Mouse (Mus musculus) left cerebral cortex, postnatal 4 days (tissue): ENCODE data around the gene Cebpg. TPM values are rescaled to one million over a fixed set of nuclear protein-coding genes. Genes with fewer than 3 reads are reported as not detected.

ENCODE experiments used
- DNase-seq: peaks from one replicate; pipeline ENCODE4 v3.0.0-alpha.2; 2022
- intact Hi-C: fragments of 180-260 bp; cut with DNase I; formaldehyde crosslinking; loops from one replicate; pipeline ENCODE4 v1.15.1; 2025
- total RNA-seq, 2 experiments: library from RNA; stranded (reverse); gene quantifications; 2 replicates each; pipeline ENCODE4 v1.2.3; 2021

Cebpg gene
- total RNA-seq, 2 experiments from 2014 or later: 26.4 to 27.4 TPM

DNA sequence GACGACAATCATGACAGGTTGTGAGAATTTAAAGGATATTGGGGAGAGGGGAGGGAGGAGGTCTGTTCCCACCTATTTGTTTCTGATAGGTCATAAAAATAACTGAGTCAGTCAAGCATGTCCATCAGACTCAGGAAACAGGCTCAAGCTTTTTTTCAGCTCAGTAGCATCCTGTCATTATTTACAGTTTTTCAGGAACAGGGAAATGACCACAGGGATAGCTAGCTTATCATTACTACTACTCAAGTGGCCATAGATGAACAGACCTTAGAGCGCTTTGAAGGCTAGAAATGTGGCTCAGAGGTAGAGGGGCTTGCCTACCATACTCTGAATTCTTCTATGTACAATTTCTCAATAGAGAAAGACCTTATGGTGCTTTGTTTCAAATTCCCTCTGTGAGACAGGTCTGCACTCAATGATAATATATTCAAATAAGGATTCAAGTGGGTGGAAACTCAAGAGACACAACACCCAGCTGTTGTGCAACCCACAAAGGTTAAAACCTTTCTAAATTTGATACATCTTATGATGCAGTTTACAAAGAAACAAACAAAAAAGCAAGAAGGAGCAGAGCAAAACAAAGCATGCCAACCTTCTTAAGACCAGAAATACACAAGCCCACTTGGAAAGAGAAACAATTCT lies 1.3 kb downstream of the Cebpg start:
- no peak for DNase-seq
- intact Hi-C loops: no loop called here

DNA sequence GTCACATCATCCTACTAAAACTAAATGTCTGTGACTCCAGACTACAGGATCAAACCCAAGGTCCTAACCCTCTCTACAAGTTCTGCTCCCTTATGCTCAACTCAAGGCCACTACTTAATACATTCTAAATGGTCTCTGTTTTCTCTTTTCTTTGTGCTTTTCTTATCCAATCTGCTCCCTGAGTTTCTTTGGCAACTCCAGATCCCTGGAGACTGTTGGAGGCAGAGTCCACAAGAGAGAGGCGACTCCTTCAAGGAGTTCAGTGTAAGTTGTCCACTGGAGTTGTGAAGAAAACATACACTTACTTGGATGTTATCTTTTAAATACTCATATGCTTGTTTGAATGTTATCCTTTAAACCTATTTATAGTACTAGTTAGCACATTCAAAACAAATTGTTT lies 2.1 kb downstream of the Cebpg start:
- no peak for DNase-seq
- intact Hi-C loops: no loop called here

DNA sequence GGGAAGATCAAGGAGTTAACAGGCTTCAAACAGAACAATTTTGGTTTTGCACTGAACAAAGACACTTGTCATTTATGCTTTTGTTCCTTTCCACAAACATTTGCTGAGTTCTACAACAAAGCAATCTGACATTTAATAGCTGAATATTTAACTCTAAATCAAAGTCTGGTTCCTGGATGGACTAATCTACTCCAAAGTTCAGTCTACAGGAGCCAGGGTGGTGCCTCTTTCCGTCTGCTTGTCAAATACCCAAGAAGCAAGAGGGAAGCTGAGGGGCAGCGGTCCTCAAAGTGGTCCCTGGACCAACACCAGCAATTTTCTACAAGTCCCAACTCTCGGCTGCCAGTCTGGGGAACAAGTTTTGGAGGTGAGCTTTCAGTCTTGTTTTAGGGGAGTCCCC lies 3.2 kb downstream of the Cebpg start:
- intact Hi-C loops: no loop called here
- no peak for DNase-seq

DNA sequence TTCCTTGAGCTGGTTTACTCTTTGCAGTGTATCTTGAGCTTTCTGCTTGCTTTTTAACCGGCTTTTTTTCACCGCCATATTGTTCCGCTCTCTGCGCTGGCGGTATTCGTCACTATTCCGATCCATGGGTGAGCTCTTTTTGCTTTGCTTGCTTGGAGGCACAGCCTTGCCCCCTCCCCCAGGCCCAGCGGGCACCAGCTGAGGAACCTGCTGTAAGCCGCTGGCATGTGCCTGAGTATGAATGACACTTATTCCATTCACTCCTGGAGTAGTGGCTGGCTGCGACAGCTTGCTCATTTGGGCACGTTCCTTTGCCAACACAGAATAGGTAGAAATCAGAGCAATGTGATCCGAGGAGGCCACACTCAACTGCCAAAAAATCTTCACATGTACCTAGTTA lies 5.8 kb downstream of the Cebpg start:
- intact Hi-C loops: no loop called here
- no peak for DNase-seq

DNA sequence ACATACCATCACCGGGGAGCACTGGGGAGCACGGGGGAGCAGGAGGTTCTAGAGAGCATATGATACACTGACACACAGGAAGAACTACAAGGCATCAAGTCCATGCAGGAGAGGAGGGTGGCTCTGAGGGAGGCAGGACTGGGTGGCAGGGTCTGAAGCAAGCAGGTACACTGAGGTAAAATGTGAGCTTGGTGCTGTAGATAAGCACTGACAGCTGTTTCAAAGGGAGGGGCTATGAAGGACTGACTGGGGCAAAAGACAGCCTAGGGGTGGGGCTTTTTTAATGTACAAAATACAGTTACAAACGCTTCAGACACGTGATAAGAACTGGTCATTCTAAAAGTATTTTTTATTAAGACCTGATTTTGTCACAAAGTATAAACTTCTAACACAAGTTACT lies 10.3 kb downstream of the Cebpg start:
- no peak for DNase-seq
- intact Hi-C loops: no loop called here

DNA sequence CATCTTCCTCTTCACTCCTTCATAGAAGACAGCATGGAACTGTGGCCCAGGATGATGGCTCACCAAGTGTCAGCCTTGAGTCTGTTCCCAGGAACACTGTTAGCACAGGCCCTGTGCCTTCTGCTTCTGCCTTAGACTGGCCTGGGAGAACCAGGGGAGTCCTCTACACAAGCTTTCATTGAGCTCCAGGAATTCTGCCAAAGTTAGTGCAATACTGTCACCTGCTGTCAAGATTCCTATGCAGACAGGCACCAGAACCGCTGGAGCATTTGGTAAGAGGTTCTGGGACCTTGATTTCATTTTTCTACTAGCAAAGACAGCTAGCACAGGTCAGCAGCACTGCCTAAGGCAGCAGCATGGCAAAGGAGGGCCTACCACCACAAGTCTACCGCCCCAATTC lies 11.7 kb downstream of the Cebpg start:
- DNase-seq: no peak
- intact Hi-C loops: no loop called here

DNA sequence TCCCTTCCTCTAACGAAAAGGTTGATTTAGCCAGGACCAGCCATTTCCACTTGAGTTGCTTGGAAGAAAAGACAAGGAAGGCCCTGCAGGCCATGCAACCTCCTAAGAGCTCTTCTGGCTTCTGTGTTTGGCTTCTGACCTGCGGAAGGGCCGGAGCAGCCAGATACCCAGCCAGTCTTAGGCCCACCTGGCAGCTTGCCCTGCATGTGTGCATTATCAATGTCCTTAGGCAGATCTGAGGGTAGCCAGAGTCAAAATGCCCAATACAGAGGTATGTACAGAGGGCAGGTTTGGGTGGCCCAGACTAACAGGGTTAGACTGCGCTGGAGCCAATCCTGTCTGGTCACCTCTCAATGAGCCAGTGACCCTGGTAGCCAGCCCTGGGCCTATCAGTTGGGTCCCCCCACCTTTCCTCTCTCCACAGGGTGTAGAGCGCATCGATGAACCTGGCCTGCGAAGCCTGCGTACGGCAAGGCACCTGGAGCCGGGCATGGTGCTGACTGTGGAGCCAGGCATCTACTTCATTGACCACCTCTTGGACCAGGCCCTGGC lies 13.0 kb downstream of the Cebpg start:
- DNase-seq: no peak
- intact Hi-C loops: no loop called here

DNA sequence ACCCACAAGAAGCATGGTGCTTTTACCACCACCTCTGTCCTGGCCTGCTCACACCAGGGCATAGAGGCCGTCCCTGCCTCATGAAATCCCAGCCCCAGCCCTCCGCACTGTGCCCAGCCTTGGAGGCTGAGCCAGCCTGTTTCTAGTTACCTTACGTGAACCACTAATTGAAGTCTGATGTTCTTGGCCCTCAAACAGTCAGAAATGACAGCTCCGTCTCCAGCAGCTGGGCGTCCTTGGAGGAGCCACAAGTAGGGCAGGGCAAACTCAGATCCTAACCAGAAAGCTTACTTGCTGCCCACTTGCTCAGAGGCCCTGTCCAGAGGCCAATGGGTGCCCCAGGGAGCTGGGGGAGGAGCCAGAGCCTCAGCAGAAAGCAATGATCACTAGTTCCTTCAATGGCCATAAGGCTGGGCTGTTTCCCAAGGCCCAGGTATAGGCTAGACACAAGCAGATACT lies 13.6 kb downstream of the Cebpg start:
- intact Hi-C loops: no loop called here
- DNase-seq: no peak

DNA sequence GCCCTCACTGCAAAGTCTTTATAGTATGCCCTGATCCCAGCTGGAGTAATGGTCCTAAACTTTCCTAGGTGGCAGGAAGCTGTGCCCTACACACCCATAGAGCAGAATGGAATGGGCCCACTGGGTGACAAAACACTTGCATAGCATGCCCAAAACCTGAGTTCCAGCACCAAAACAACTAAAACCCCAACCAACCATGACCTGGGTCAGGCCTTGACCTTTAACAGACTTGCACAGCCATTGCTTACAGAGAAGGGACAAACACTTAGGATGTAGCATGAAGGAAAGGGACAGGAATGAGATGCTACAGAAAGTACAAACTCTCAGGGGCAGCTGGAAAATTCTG lies 14.2 kb downstream of the Cebpg start:
- no peak for DNase-seq

DNA sequence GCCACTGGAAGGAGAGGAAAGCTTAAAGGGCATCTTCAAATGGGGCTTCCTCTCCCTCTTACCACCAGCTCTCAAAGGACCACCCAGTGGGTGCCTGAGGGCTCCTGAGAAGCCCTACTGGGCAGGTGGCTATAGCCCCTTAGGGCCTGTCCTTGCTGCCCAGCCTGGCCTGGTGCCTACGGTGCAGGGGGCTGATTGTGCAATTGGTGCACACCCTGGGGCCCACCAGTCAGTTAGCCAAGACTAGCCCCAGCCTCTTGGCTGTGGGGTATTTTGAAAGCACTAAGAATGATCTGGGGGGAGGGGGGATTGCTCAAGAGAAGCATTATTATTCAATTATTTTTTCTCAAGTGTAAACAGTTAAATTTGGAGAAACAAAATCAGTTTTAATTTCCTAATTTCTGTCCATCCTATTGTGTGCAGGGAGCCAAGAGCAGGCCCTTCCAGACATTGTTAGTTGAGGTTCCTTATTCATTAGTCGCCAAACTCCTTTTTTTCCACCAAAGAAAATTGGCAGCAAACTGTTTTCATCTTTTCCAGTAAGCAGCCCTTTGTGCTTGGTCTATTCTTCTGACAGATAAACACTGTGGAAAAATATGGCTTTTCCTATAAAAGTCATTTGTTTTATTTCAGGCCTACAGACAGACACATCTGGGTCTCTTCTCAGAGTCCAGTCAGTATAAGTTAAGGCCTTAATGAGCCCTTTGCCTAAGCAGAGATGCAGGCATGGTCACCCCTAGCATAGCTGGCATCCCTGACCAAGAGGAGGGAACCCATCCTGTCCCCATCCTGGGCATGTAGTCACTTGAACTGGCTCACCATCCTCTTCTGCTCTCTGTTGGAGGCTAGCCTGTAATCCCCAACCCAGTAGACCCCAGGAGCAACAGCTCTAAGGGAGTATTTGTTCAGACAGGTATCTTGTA lies 14.8 kb downstream of the Cebpg start:
- intact Hi-C loops: no loop called here
- no peak for DNase-seq

More for the DNA sequence above, 14.2 kb downstream of the Cebpg start:
- intact Hi-C loops: no loop called here

DNA sequence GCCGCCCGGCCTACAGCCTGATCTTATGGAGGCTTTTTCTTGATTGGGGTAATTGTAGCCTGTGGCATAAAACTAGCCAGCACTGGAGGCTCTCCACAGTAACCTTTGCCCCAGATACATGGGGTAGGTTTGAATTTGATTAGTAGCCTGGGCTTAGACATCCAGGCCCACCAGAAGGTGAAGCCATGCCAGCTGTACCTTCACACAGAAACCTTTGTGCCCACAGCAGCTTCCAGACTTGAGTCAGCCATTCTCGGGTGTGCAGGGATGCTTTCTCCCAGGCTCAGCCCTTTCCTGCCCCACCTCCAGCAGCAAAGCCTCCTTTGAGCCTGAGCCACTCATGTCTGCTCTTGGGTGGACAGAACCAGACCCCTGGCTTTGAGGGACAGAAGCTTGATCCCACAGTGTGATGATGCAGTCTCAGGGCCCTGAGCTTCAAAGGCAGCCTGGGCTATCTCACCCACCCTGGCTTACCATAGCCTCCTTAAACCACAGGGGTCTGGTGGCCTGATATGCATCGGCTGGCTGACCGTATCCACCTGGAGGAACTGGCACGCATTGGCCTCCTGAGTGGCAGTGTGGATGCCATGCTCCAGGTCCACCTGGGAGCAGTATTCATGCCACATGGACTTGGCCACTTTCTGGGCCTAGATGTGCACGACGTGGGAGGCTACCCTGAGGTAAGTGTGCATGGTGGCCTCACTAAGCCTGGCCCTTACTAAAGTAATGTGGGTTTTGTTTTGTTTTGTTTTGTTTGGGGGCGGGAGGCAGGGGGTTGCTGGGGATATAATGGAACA lies 16.0 kb downstream of the Cebpg start:
- intact Hi-C loops: no loop called here
- no peak for DNase-seq

DNA sequence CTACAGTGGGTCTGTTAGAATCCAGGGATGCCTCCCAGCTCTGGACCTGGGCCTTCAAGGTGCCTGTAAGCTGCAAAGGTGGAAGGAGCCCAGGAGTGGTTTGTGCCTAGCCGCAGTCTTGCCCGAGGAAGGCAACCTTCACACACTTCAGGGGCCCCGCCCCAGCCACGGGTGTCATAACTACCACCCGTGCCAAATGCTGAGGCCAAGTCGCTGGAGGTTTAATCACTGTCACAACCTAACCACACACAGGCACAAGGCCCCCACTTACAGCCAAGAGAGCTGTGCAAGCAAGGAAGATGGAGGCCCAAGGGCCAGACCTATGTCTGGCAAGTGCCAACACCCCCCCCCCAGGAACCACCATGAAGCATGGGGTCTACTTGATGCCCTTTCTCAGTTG lies 19.0 kb downstream of the Cebpg start:
- intact Hi-C loops: loop anchor here (10.0 kb wide), 1 partner anchor 227 kb away; no protein-coding TSS in a partner anchor
- DNase-seq: no peak

DNA sequence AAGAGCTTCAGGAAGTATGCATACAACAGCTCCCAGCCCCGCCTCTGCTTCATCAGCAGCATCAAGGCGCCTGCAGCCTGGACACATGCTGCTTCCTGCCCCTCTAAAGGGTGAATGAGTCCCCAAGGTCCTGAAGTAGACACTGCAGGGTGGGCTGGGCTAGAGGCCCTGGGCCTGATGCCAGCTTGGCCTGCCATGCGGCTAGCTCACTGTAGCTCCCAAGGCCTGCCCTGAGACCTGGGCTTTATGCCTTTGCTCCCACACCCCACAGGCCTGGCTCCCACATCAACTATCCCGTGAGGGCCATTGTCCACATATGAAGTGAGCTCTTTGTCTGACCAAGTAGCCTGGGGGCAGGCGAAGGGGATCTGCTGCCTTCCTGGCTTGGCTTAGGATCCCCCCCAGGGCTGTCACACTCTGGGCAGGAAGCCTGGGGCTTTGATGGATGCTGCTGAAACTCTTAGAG lies 20.1 kb downstream of the Cebpg start:
- intact Hi-C loops: loop anchor here (10.0 kb wide), 1 partner anchor 229 kb away; no protein-coding TSS in a partner anchor
- DNase-seq: peak; percentile 81

DNA sequence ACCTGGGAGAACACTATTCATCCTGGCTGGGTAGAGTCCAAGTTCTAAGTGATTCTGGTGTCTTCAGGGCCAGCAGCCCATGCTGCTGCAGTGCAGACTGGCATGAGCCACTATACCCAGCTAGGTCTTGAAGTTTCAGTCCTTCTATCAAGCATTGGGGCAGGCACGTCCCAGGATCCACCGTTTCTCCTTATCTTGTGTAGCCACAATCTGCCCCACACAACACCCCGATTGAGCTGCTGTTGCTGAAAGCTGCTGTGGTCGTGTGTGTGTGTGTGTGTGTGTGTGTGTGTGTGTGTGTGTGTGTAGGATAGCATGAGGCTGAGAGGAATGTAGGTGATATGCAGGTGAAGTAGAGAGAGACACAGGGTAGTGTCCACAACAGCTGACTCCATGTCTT lies 20.8 kb downstream of the Cebpg start:
- DNase-seq: no peak

DNA sequence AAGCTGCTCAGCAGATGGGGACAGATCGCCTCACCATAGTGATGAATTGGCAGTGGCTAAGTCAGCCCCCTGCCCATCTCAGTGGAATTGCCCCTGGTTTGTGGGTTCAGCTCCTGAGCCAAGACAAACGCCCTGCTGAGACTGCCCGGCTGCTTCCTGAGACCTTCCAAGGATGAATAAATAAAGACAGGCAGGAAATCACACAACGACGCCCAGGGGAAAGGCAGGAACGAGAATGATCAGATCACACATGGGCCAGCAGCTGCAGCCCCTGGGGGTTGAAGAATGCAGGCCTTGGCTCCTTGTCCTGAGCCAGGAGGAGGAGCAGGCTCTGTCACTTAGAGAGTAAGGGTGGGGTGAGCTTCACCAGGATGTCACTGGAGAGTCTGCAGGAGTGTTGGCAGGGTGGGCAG lies 21.2 kb downstream of the Cebpg start:
- intact Hi-C loops: loop anchor here (10.0 kb wide), 1 partner anchor 230 kb away; no protein-coding TSS in a partner anchor
- DNase-seq: peak; percentile 73

More for the DNA sequence above, 20.8 kb downstream of the Cebpg start:
- intact Hi-C loops: loop anchor here (10.0 kb wide), 1 partner anchor 229 kb away; no protein-coding TSS in a partner anchor

DNA sequence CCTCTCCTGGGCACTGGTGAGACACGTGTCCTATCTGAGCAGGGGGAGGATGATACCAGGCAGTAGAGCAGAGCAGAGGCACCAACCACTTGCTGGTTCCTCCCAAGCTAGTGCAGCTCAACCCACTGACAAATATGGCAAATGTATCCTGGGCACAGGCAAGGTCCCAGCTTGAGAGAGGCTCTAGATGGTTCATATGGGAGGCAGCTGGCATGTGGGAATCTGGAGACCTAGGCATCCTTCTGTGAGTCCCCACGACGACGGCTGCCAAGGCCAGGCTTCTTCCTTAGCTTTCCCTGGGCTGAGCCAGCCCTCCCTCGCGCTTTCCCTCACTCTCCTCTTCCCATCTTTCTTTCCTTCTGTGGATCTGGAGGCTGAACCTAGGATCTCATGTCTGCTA lies 25.8 kb downstream of the Cebpg start:
- intact Hi-C loops: loop anchor here (10.0 kb wide), 1 partner anchor 234 kb away; no protein-coding TSS in a partner anchor
- no peak for DNase-seq

DNA sequence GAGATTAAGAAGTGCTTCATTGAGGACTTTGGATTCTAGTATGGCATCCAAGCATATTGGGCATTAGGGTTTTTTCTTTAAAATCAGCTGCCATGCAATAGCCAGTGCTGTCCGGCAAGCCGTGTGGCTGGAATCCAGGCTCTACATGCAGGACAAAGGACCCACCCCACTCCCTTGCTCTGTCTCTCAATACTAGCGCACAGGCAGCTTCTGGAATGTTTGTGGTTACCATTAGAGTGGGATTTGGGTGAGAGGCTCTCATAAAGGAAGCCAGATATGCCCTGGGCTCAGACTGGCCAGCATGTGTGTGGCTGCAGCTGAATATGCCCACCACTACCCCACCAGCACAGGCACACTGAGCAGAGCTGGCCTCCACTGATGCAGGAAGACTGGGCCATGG lies 26.7 kb downstream of the Cebpg start:
- no peak for DNase-seq
- intact Hi-C loops: loop anchor here (5.0 to 10.0 kb wide), 2 partner anchors 143 to 235 kb away; no protein-coding TSS in a partner anchor

DNA sequence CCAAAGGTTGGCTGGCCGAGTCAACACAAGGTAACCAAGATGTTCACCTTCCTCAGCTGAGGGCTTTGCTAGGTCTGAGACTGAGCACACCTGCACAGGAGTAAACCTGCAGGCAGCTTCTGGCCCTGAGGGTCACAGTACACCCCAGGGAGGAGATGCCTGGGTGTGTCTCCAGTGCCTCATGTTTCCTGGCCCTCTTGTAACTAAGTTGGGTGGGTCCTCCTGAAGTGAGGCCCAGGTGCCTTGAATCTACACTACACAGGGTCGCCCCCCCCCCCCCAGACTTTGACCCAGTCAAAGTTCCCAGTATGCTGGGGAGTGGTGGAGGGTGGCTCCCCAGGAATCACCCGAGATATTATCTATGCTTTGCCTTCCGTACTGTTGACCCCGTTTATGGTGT lies 27.1 kb downstream of the Cebpg start:
- intact Hi-C loops: loop anchor here (5.0 kb wide), 1 partner anchor 143 kb away; no protein-coding TSS in a partner anchor
- DNase-seq: no peak

DNA sequence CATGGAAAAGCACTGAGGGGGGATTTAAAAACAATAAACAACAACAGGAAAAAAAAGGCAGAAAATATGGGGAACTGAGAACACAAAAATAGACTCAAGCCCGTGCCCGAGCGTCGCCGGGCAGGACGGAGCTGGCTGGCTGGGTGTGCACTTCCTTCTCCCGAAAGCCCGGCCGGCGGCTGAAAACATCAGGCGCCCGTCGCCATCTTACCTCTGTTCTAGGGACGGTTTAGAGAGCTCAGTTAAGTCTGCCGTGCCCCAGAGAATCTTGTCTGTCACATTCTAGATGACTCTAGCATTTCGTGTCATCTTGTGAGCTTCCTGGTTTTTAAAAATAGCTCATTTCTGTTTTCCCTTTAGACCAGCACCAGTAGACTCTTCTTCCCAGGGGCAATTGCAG lies 27.8 kb downstream of the Cebpg start:
- intact Hi-C loops: loop anchor here (5.0 kb wide), 1 partner anchor 144 kb away; no protein-coding TSS in a partner anchor
- DNase-seq: no peak

DNA sequence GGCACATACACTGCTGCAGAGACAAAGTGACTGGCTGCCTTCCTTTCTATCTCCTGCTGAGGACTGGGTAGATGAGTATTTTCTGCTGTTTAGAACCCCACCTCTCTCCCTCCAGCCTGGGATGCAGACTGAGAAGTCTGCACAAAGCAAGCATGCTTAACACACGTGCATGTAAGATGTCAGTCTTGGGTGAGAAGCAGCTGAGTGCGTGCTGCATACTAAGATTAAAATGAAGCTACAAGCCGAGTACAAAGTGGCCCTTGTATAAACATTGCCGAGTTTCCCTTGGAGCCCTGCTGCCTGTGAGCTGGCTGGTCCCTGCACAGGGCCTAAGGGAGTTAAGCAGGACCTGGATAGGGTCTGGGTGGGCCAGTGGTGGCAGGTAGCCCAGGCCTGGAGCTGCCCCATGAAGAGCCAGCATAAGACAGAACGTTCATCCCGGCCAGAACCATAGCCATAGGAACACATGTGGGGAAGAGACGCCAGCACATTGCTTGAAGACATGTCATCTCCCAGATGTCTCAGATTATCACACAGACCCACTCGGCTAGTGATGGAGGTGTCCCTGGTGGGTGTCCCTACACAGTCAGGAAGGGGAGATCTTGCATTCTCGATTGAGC lies 28.5 kb downstream of the Cebpg start:
- intact Hi-C loops: loop anchor here (5.0 kb wide), 1 partner anchor 144 kb away; no protein-coding TSS in a partner anchor
- no peak for DNase-seq
